Mouse (Mus musculus): ENCODE measurements around the gene Bcl6.

DNA sequence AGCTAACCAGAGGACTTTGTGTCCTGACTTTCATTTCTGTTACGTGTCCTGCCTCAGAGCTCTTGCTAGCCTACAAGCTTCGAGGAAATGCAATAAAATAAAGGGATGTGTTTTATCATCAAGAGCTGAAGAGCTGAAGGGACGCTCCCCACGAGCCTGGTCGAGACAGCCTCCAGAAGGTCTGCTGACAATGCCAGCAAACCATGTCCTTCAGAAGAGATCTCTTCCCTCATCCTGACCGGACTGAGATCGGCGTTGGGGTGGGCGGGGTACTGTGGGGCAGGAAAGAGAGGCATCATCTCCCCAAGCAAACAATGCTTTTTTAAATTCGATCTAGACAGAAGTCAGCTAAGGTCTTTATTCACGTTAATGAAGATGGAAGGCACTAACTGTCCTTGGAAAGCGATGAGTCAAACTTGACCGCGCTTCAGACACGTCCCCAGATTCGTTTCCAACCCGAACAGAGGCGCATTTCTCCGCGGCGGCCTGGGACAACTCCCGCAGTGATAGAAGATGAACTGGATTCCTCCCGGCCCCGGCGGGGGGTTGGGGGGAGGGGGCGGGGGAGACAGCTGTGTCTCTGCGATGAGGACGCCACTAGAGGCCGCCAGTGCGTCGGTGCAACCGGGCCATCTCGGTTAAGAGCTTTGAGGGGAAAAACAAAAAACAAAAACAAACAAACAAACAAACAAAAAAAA lies 5.6 kb downstream of the Bcl6 start:
- TF ChIP-seq CTCF (conservative IDR thresholded peaks at IDR 0.05; ENCODE audit: low read length) = peak; percentile 21; the same call in 1 of the 2 replicates
- no peak for TF ChIP-seq POU5F1 (IDR thresholded peaks at IDR 0.05; ENCODE audit: borderline replicate concordance, low read length)
- no peak for TF ChIP-seq NANOG (IDR thresholded peaks at IDR 0.05; ENCODE audit: borderline replicate concordance, low read length)
